Mouse (Mus musculus): ENCODE results near the gene Gmpr2.

Gmpr2 gene

GRCm38 (mm10) chr14:55671833-55672740 is at the start of gene Gmpr2, which contains the start of gene Nedd8:
Gene Gmpr2 (plus strand): TSS chr14:55671941.
Gene Nedd8 (minus strand): TSS chr14:55672124.
- in situ Hi-C loops (cut with MboI, MseI): no loop called here

DNA sequence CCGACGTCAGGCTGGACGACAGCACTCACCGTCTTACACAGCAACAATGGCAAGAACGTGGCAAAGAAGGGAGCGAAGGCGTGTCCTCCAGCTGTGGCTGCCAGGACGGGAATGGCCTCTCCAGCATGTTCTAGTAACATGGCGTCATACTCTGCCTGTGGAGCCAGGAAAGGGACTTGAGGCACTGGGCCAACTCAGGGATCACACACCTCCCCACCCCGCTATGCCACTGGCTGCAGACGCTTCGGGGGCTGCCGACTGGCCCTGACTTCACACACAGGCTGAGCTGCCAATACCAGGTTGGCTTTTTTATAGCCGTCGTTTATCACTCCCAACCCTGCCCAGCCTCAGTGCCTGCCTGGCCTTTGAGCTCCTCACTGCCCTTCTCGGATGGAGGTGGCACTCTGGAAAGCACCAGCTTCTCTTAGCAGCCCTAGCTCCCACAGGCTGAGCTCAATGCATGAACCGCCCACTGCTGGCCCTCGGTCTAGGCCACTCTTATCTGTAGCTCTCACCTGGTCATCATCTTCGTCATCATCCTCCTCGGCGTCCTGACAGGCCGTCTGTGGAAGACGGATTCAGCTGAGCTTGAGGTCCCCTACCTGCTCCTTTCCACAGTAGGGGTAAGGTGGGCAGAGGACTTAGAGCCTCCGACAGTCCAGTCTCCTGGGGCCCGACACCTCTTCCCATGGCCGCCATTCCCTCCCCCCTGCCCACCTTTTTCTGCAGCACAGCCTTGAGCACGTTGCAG is 43.5 kb upstream of the Gmpr2 start:
- in situ Hi-C loops (cut with MboI, MseI): no loop called here

DNA sequence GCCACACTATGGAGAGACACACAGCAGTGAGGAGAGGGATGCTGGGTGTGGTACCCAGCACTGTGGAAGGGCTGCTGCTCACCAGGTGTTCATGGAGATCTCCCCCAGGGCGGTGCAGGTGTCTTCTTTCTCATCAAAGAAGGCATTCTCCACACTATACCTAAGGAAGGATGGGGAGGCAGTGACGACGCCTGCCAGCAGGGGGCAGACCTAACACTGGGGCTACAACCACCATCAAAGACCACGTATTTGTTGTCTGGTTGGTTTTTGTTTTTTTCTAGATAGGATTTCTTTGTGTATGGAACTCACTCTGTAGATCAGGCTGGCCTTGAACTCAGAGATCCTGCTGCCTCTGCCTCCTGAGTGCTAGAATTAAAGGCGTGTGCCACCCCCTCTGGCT is 42.4 kb upstream of the Gmpr2 start:
- in situ Hi-C loops (cut with MboI, MseI): no loop called here

- in situ Hi-C loops (cut with MboI, MseI): loop anchor here in 1 of 2 experiments (5.0 kb wide), 1 partner anchor 87 kb away; the partner anchor contains the start of gene Rabggta
Observed at GRCm38 (mm10) chr14:55634874-55635522, 36.7 kb upstream of the Gmpr2 start.

DNA sequence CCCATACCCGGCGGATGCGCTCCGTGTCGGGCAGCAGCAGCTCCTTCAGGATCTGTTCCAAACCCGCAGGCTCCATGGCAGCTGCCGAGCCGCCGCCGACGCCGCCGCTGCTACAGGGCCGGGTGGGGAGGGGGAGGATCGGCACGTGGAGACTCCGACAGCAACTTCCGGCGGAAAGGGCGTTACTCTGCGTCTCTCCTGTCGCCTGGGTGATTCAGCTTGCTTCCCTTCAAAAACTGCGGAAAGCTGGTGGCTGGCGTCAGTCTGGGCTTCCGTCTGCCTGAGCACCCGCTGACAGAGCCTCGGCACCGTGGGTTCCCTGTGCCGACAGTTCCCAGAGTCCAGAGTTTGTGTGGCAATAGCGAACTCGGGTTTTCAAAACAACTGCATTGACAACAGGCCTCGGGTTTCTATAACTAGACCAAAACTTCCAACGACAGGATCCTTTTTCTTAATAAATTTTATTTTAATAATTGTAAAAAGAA is 36.2 kb upstream of the Gmpr2 start, which contains the start of gene Ipo4:
Gene Ipo4, minus strand, starts transcription at position 435 of the 485 bp plus-strand sequence.
- in situ Hi-C loops (cut with MboI, MseI): loop anchor here in 1 of 2 experiments (5.0 kb wide), 1 partner anchor 87 kb away; the partner anchor contains the start of gene Rabggta

GRCm38 (mm10) chr14:55637795-55638194 is 33.9 kb upstream of the Gmpr2 start, which contains the start of gene Gm49378:
Gene Gm49378 (minus strand): TSS chr14:55637895.
- in situ Hi-C loops (cut with MboI, MseI): loop anchor here in 1 of 2 experiments (5.0 kb wide), 1 partner anchor 85 kb away; the partner anchor contains the start of gene Rabggta

DNA sequence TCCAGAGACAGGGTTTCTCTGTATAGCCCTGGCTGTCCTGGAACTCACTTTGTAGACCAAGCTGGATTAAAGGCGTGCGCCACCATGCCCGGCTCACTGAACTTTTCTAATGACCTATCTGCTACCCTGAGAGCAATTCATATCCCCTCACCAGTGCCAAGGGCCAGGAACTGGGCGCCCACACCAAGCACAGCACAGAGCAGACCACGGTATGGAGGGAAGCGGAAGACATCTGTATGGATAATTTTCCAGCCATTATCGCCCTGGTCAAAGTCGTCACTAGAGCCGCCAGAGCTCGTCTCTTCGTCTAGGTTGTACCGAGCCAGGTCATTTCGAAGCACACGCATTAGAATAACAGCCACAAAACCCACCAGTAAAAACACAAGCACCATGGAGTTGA is 30.9 kb upstream of the Gmpr2 start:
- in situ Hi-C loops (cut with MboI, MseI): no loop called here

GRCm38 (mm10) chr14:55641291-55641690 is 30.4 kb upstream of the Gmpr2 start:
- in situ Hi-C loops (cut with MboI, MseI): no loop called here

DNA sequence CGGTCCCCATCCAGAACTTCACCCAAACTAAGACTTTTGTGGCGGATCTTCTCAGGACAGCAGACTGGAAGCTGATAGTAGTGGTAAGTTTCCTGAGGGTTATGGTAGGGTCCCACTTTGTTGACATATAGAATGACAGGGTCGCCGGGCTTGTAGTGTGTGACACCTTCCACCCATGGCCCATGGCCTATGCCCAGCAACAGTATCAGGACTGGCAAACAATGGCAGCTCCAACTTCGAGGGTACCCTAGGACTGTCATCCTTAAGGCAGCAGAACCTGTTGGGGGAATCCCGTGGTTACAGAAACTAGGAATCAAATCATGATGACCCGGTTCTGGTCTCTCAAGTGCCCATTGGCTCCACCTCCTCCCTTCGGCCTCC is 29.1 kb upstream of the Gmpr2 start:
- in situ Hi-C loops (cut with MboI, MseI): no loop called here

GRCm38 (mm10) chr14:55643060-55643907 is 28.5 kb upstream of the Gmpr2 start, which contains the start of gene Tm9sf1:
Gene Tm9sf1 (minus strand): TSS chr14:55643806.
- in situ Hi-C loops (cut with MboI, MseI): no loop called here

GRCm38 (mm10) chr14:55644261-55644888 is 27.4 kb upstream of the Gmpr2 start:
- in situ Hi-C loops (cut with MboI, MseI): no loop called here

DNA sequence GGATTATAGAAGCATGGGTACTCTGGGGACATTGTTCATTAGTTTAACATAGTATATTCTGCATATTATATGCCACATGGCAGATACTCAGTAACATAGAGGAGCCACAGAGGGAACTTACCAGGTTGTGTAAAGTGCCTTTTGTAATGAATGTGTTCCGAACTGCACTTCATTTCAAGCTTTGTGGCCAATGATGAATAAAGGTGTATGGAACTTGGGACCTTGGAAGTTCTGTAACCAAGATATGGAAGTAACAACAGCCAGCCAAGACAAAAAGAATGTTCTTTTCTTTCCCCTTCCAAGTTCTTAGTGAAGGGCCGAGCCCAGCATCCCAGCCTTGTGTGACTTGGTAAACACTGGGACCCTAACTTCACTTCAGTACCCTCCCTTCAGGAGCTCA is 21.9 kb upstream of the Gmpr2 start, which contains the start of gene Tssk4:
Gene Tssk4, plus strand, starts transcription at position 301 of the 400 bp plus-strand sequence.
- in situ Hi-C loops (cut with MboI, MseI): no loop called here

DNA sequence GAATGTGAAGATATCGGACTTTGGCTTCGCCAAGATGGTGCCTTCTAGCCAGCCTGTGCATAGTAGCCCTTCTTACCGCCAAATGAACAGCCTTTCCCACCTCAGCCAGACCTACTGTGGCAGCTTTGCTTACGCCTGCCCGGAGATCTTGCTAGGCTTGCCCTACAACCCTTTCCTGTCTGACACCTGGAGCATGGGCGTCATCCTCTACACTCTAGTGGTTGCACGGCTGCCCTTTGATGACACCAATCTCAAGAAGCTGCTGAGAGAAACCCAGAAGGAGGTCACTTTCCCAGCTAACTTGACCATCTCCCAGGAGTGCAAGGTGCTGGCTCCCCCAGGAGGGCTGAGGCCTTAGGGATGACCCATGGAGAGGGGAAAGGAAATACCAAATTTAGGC is 20.2 kb upstream of the Gmpr2 start:
- in situ Hi-C loops (cut with MboI, MseI): no loop called here

- in situ Hi-C loops (cut with MboI, MseI): no loop called here
Observed at GRCm38 (mm10) chr14:55656935-55657334, 14.8 kb upstream of the Gmpr2 start.

GRCm38 (mm10) chr14:55658011-55658410 is 13.7 kb upstream of the Gmpr2 start:
- in situ Hi-C loops (cut with MboI, MseI): no loop called here

DNA sequence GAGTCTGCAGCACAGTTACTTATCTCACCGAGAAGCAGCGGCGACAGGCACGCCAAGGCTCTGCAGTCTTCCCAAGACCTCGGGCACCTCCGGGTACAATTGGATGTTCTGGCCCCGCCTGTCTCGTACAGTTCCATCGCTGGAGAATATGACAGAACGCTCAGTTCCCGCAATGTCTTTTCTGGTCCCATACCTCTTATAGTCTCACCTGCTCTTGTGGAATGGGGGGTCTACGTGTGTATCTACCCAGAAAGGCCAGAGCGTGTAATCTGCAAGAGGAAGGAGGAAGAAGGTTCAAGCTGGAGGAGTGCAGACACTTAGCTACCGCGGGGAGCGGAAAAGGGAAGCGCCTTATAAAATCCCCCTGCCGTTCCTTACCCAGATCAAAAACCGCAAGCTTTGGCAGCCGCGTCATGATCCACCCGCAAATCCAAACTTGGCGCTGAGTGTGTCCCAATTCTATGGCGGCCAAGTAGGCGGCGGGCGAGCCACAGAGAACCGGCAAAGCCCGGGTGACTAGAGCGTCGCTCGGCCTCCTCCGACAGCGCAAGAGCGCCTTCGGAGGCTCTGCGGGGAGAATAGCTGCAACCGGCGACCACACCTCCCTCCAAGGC is 11.7 kb upstream of the Gmpr2 start, which contains the start of gene Mdp1:
Gene Mdp1, minus strand, starts transcription at position 549 of the 614 bp plus-strand sequence.
- in situ Hi-C loops (cut with MboI, MseI): loop anchor here in 1 of 2 experiments (10.0 kb wide), 1 partner anchor 235 kb away; no protein-coding TSS in a partner anchor

- in situ Hi-C loops (cut with MboI, MseI): loop anchor here in 1 of 2 experiments (10.0 kb wide), 1 partner anchor 234 kb away; no protein-coding TSS in a partner anchor
Observed at GRCm38 (mm10) chr14:55660636-55661035, 11.1 kb upstream of the Gmpr2 start.

DNA sequence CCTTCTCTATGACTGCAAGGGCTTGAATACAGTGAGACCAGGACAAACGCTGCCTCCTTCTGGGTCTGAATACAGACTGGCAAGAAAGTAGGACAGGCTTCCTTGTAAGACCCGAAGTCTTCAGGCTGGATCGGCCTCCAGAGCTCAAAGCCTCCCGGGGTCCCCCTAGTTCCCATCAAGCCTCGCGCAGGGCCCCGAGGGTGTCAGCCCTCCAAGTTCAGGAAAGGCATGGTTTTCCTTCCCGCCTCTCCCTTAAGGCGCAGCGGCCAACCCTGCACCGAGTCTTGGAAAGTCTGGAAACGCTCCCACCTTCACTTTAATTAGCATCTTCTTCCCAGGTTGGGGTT is 282 bp upstream of the Gmpr2 start:
- in situ Hi-C loops (cut with MboI, MseI): no loop called here

DNA sequence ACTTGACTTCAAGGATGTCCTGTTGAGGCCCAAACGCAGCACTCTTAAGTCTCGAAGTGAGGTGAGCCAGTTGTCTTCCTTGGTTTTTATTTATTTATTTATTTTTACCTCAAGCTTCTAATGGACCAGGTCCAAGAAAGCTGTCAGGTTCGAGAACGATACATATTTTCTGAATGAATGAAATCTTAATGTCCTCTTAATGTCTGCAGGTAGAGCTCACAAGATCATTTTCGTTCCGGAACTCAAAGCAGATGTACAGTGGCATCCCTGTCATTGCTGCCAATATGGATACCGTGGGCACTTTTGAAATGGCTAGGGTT is 960 bp downstream of the Gmpr2 start:
- in situ Hi-C loops (cut with MboI, MseI): no loop called here
